Mouse (Mus musculus): ENCODE data around the gene Cyp2b10.
A peak's percentile ranks its signal among the peaks of the same experiment; 100 is the strongest.
"Not testable (repeated sequence)": the region's sequence is repeated elsewhere in the genome, so short reads cannot be mapped to it uniquely, and the experiment has no call there.

The Cyp2b10 gene

DNA sequence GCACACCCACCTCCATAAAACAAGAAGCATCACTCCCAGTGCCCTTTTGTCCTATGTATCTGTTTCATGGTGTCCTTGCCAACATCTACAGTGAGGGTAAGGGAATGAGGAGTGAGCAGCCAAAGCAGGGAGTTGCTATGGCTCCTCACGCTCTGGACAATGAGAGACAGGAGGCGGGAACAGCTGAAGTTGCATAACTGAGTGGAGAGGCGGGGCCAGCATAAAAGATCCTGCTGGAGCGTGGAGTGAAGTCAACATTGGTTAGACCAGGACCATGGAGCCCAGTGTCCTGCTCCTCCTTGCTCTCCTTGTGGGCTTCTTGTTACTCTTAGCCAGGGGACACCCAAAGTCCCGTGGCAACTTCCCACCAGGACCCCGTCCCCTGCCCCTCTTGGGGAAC lies at the start of gene Cyp2b10:
Gene Cyp2b10, plus strand, starts transcription at position 210 of the 400 bp plus-strand sequence.
- no peak for DNase-seq

DNA sequence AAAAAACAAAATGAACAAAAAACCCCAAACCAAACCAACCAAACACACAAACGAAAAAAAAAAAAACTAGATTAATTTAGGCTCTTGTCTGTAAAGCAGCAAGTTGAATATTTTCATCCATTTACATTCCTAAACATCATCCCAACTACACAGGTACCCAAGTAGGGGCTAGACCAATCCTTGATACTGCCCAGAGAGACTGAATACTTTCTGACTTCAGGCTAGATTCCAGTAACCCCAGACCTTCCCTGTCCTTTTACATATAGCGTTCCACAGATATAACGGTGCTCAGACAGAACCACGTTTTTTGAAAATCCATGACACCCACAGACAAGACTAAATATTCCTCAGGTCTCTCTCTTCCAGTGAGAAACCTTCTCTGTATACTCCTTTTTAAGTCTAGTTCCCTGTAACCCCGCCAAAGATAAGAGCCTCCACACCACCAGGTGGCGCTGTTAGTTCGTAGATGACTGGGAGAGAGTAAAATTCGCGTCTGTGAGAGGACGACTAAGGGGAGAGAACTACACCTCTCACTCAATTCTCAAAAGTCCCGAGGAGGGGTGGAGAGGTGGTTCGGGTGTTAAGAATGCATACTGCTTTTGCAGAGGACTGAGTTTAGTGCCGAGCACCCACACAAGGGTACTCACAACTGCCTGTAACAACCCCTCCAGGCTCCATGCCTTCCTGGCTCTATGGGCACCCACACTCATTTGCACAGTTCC lies 49.5 kb upstream of the Cyp2b10 start:
- DNase-seq = peak; percentile 63 to 73

DNA sequence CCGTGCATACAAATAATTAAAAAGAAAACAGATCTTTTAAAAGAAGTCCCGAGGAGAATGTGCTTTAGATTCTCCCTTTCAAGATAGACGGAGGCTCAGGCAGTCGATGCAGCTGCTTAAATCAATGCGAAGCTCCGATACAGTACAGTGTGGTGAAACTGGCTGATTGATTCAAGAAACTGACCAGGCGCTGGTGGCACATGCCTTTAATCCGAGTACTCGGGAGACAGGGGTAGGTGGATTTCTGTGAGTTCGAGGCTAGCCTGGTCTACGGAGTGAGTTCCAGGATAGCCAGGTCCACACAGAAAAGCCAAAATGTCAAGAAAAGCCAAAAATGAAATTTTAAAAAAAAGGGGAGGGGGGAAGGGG lies 49.0 kb upstream of the Cyp2b10 start:
- no peak for DNase-seq

DNA sequence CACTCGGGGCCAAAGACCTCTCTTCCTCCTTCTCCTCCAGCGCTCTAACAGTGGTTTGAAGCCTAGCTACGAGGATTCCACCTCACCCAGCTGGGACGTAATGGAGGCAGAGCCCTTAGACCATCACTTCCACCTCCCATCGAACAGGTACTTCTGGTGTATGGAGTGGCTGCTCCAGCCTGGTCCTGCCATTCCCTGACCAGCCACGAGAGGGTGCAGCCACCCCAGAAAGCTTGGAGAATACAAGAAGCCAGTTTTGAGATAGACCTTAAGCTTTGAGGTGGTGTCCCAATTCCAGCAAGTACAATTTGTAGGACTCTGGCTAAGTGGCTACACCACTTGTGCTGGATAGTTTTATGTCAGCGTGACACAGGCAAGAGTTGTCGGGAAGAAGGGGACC lies 42.3 kb upstream of the Cyp2b10 start:
- DNase-seq = peak; percentile 25 to 28

DNA sequence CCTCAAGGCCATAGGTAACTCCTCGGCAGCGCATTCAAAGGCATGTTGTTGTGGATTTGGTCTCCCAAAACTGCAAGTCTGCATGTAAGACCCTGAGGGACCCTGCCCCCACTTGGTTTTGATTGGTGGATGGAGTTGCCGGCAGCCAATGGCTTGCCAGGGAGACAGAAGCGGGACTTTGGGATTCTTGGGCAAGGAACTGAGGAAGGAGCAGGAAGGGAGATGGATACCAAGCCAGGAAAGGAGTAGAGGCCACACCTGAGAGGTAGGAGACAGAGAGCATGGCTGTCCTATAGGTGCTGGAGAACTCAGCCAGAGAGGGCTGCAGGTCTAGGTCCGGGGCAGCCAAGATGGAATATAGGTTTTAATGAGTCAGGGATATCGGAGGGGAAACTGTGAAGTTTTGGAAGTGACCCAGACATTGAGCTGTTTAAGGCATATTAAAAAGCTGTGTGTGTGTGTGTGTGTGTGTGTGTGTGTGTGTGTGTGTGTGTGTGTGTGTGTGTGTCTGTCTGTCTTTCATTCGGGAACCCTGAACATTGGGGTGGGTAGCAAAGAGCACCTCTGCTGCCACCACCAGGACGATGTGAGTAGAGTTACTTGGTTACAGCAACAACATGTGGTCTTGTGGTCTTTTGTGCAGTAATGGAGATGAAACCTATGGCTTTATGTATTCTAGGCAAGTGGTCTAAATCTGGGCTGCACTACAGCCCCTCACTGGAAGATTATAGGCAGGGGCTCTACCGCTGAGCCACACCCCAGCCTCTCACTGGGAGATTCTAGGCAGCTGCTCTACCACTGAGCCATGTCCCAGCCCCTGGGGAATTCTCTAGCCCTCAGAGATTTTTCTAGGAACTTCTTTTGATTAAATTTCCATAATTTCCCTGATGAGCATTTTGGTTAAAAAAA lies 37.2 kb upstream of the Cyp2b10 start:
- no peak for DNase-seq

DNA sequence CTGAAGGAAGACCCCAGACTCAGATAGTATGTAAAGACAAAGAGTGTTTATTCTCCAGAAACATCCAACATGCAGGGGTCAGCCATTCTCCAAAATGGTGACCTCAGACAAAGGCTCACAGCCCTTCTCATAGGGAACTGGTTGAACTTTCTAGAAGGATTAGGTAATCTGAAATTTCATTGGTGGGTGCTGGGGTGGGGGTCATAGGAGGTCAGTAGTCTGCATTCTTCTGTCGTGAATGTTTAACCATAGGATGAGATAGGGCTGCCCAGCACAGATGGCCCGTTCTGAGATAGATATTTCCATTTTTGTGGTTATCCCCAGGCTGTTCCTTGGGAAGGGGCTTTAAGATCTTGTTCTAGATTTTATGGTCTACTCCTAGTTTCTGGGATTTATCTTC lies 35.1 kb upstream of the Cyp2b10 start:
- DNase-seq = no peak

- no peak for DNase-seq
Observed at GRCm38 (mm10) chr7:25863756-25864155, 33.7 kb upstream of the Cyp2b10 start.

- no peak for DNase-seq
Observed at GRCm38 (mm10) chr7:25864861-25865260, 32.6 kb upstream of the Cyp2b10 start.

DNA sequence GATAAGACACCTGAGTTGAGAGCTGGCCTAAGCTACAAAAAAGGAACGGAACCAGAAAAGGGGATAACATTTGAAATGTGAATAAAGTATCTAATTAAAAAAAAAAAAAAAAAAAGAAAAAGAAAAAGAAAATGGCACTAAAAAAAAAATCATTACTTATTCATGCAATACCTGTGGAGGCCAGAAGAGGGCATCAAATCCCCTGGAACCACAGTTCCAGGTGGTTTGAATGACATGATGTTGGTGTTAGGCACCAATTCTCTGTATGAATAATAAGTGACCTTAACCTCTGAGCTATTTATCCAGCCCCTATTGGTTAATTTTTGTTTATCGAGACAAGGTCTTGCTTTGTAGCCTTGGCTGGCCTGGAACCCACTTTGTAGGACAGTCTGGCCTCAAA lies 27.6 kb upstream of the Cyp2b10 start:
- no peak for DNase-seq

- no peak for DNase-seq
Observed at GRCm38 (mm10) chr7:25872624-25873023, 24.8 kb upstream of the Cyp2b10 start.

- DNase-seq = no peak
Observed at GRCm38 (mm10) chr7:25878735-25879134, 18.7 kb upstream of the Cyp2b10 start.

- DNase-seq = not testable (repeated sequence)
Observed at GRCm38 (mm10) chr7:25880721-25881120, 16.7 kb upstream of the Cyp2b10 start.

- no peak for DNase-seq
Observed at GRCm38 (mm10) chr7:25884272-25884671, 13.1 kb upstream of the Cyp2b10 start.

DNA sequence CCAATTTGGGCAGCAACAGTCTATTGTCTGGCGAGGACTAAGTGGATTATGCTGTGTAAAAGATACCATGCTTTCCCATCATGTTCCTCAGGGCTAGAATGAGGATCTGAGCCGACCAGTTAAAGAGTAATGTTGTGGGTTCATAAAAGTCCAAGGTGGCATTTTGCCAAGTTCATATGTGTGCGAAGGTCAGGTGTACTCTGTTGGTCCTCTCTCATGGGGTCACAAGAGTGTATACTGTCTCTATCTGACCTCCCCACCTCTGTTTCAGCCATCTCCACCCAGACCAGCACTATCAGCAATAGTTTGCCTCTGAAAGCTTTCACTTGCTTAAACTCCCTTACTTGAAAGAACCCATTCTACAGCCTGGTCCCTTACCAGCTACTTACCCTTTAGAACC lies 9.7 kb upstream of the Cyp2b10 start:
- no peak for DNase-seq

GRCm38 (mm10) chr7:25893159-25893558 lies 4.3 kb upstream of the Cyp2b10 start:
- no peak for DNase-seq

DNA sequence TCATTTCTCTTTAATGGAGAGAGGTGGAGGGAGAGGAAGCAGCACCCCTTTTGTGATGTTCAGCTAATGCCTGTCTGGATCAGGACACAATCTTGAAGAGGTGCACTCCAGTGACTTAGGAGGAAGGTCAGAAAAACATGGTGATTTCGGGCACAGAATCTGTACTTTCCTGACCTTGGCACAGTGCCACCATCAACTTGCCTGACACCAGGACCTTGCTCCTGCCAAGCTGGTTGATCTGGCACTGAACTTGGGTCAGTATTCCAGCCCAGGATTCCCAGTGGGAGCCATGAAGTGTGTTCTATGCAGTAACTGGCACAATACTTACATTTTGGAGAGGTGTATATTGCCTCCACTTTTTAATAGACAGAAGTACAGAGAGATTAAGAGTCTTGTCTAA lies 2.3 kb upstream of the Cyp2b10 start:
- no peak for DNase-seq

DNA sequence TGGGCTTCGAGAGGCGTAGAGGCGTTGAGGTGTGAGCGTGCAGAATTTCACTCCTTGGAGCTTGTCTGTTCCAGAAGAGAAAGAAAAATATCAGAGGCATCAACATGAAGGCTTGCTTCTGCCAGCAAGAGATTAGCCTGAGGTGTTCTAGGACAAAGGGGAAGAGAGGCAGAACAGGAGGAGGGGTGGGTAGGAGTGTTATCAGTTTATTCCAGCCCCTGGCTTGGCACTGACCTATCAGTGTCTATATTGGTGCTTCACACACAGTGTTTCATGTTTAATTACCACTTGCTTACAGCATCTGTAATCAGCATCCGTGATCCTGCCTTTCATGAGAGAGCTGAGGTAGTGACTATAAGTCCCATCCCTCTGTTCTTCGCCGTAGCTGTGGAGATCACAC lies 644 bp downstream of the Cyp2b10 start:
- DNase-seq = no peak

DNA sequence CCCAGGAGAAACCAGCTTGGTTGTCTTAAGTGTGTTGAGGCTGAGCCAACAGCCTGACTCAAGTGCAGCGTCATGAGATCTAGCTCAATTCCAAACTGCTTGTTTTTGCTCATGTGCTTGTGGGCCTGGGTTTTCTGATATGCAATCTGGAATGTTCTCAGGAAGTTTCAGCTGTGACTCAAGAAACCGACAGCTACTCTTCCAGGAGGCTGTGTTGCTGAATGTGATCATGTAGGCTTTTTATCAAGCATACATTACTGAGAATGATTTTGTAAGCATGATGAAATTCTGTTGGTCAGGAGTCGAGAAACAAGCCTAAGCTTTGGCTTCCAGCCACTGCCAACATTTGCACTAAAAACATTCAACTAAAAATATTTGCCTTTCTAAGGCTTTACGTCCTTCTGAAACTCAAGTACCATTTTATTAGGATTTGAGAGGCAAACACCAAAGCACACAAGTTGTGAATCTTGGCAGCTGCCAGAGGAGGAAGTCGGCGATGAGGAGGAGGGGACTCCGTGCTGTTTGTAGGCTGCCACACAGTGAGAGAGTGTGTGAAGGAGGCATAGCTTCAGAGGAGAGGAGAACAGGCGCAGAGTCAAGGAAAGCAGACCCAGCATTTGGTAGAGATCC lies 4.8 kb downstream of the Cyp2b10 start:
- no peak for DNase-seq

- no peak for DNase-seq
Observed at GRCm38 (mm10) chr7:25903156-25903555, 5.7 kb downstream of the Cyp2b10 start.

DNA sequence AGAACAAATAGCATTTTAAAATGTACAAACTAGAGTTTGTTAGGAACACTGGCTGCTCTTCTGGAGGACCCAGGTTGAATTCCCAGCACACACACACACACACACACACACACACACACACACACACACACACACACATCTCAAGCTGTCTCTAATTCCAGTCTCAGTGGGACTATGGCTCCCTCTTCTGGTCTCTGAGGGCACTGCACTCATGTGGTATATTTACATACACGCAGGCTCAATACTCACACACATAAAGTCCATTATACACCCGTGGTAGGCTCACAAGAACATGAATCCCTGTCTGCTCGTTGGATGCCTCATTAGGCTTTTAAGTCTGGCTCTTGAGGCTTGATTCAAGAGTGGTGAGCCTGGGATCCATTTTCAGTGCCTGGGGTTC lies 6.6 kb downstream of the Cyp2b10 start:
- DNase-seq = no peak

- no peak for DNase-seq
Observed at GRCm38 (mm10) chr7:25904489-25904888, 7.1 kb downstream of the Cyp2b10 start.

DNA sequence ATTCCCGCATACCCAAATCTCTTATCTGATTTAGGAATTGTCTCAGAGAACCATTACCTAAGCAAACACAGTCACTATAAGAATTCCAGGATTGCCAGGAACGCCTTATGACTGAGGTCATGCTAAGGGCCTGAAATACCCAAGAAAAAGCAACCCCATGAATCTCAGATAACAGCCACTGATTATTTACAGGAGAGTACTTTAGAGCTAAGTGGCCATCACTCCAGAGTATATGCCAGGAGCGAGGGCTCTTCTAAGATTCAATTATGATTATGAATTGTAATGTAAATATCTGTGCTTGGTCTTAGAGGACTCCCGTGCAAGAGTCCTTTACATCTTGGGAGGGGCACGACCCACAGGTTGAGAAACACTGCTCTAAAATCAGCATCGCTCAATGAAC lies 10.0 kb downstream of the Cyp2b10 start:
- no peak for DNase-seq

DNA sequence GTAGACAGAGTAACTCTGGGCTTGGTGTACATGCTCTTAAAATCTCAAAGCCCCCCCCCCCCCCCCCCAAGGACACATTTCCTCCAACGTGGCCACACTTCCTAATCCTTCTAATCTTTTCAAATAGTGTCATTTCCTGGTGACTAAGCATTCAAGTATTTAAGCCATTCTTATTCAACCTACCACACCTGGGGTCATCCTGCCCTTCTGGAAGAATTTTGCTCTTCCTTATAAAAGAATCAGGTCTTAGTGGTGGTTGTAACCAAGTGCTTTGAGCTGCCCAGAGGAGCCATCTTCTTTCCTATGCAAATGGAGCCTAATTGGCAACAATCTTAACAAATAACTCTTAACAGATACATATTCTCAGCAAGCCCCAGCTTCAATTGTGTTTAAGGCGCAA lies 12.6 kb downstream of the Cyp2b10 start:
- DNase-seq = no peak

DNA sequence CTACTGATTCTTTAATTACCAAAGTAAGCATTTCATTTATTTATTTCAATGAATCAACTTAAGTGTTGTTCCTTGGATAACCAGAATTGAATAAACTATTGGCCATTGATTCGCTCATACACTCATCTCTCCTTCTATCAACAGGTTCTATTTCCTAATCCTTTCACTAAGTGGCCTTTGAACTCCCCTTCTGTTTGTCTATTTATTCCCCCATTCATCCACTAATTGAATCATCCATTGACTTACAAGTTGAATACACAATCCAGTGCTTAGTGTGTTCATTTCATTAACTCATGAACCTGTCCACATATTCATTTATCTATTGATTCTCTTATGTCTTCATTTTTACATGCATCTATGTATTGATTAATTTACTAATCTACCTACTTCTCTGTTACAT lies 18.7 kb downstream of the Cyp2b10 start:
- no peak for DNase-seq
